Comparison of ENCODE assay signal across 41 mouse cellular contexts in genomic region chr19:44784391-44784790, GRCm38 (mm10). TPM values are rescaled to one million over a fixed set of nuclear protein-coding genes. Genes with fewer than 3 reads are reported as not detected.
"Had no signal": no experiment of that assay in that cellular context is flagged by ENCODE, and none has a peak within 500 bp of the region (broad histone marks: within the 10 kb centered on the region; RNA-seq: fewer than 3 reads in every experiment).

No protein-coding gene starts in this region.

- H3K4me1 ChIP-seq: heart, embryonic 12.5 days; heart, embryonic 15.5 days; hindbrain, embryonic 10.5 days; hindbrain, embryonic 12.5 days; hindbrain, embryonic 13.5 days; hindbrain, embryonic 15.5 days had no signal

- H3K36me3 ChIP-seq: heart, embryonic 10.5 days; heart, embryonic 12.5 days; heart, embryonic 13.5 days; heart, embryonic 15.5 days; hindbrain, embryonic 12.5 days; hindbrain, embryonic 15.5 days had no signal

- H3K4me3 ChIP-seq: heart, adult 2 months; heart, embryonic 10.5 days; heart, embryonic 12.5 days; heart, embryonic 13.5 days; heart, embryonic 15.5 days; hindbrain, embryonic 10.5 days; hindbrain, embryonic 12.5 days; hindbrain, embryonic 13.5 days; hindbrain, embryonic 15.5 days; kidney, embryonic 15.5 days; layer of hippocampus, adult 2 months; left cerebral cortex, adult 2 months had no signal

- H3K27ac ChIP-seq: heart, adult 2 months; heart, embryonic 10.5 days; heart, embryonic 13.5 days; heart, embryonic 15.5 days; hindbrain, embryonic 10.5 days; hindbrain, embryonic 12.5 days; hindbrain, embryonic 13.5 days; hindbrain, embryonic 14.5 days; hindbrain, embryonic 15.5 days; hindbrain, postnatal 0 days; kidney, embryonic 15.5 days; kidney, postnatal 0 days; layer of hippocampus, adult 2 months; left cerebral cortex, adult 2 months had no signal

- H3K9ac ChIP-seq: heart, embryonic 12.5 days; heart, embryonic 13.5 days; heart, embryonic 15.5 days; hindbrain, embryonic 12.5 days; hindbrain, embryonic 13.5 days; hindbrain, embryonic 14.5 days; hindbrain, embryonic 15.5 days; kidney, embryonic 15.5 days had no signal

- H3K9me3 ChIP-seq: heart, embryonic 10.5 days; heart, embryonic 12.5 days; heart, embryonic 13.5 days; heart, embryonic 15.5 days; hindbrain, embryonic 10.5 days; hindbrain, embryonic 12.5 days; hindbrain, embryonic 13.5 days; hindbrain, embryonic 15.5 days; kidney, embryonic 15.5 days had no signal

- H3K4me2 ChIP-seq: heart, embryonic 11.5 days; heart, embryonic 12.5 days; heart, embryonic 13.5 days; heart, embryonic 15.5 days; hindbrain, embryonic 12.5 days; hindbrain, embryonic 13.5 days; hindbrain, embryonic 14.5 days; hindbrain, embryonic 15.5 days; kidney, embryonic 15.5 days had no signal

- DNase-seq: heart, adult 2 months; heart, postnatal 10 days; heart, postnatal 14 days; heart, postnatal 36 days; heart, postnatal 4 days; kidney, adult 11 months; kidney, adult 18-20 months; kidney, adult 2 months; kidney, adult 8-10 months; kidney, adult 9 months; kidney, postnatal 10 days; kidney, postnatal 14 days; kidney, postnatal 25 days; kidney, postnatal 4 days; layer of hippocampus, adult 9-11 months; layer of hippocampus, postnatal 36 days had no signal

- ATAC-seq: hindbrain, embryonic 16.5 days; hindbrain, postnatal 0 days; inflammation-experienced regulatory T-cells, adult 6 months had no signal

- H3K27me3 ChIP-seq: hindbrain, embryonic 15.5 days; kidney, embryonic 15.5 days had no signal

RNA-seq across cellular contexts. Expression of gene Pax2, which starts 28.5 kb away (rescaled TPM):
- total RNA-seq: heart, adult 2 months; heart, adult 8-10 months; heart, postnatal 10 days; heart, postnatal 14 days; heart, postnatal 25 days; heart, postnatal 36 days; heart, postnatal 4 days; hematopoietic stem cell, adult 5-6 weeks had no signal
- polyA plus RNA-seq: heart, adult 2 months; heart, embryonic 11.5 days; heart, embryonic 12.5 days; heart, embryonic 13.5 days; heart, embryonic 14.5 days; heart, embryonic 15.5 days; heart, embryonic 16.5 days; heart, postnatal 0 days; inflammation-experienced regulatory T-cells, adult 6 months; intestine, embryonic 14.5 days; large intestine, adult 2 months had no signal
